Mouse (Mus musculus): ENCODE measurements at regions not wholly inside any gene's neighbourhood (a gene's known extent, or its start where the extent isn't known, plus 50 kb on each side); places are given as distances from the start of the nearest gene placed in this dataset.

DNA sequence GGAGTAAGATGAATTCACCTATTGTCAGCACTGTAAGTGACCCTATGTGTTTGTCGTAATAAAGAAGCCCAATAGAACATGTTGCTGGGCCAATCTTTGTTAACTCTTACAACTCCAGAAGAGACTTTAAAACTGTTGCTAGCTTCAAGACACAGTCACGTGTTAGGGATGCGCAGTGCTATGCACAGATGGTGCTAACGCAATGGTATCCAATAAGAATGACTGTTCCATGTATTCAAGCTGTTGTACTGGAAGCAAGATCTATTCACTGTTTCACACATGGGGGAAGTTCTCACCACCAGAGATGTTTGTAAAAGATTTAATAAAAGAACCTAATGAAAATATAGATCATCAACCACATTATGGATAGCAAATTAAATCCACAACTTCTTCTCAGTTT, 108.7 kb upstream of the Itga4 start:
- TF ChIP-seq CTCF (IDR thresholded peaks at IDR 0.05) (no peak), POLR2A (IDR thresholded peaks at IDR 0.05; ENCODE audit: insufficient read depth, low read depth, low read length) (no peak)

All from heart, adult 2 months (tissue).